Mouse (Mus musculus) activated CD4-positive, CD25-positive, alpha-beta regulatory T cell, adult 4 months (primary cell): ENCODE measurements around the gene Oog1. TPM values are rescaled to one million over a fixed set of nuclear protein-coding genes. Genes with fewer than 3 reads are reported as not detected.
"Not testable (repeated sequence)": the region's sequence is repeated elsewhere in the genome, so short reads cannot be mapped to it uniquely, and the experiment has no call there.

Source experiments
- ATAC-seq: one replicate; pipeline ENCODE4 v1.8.0; 2017
- polyA plus RNA-seq, 2 experiments: library from polyadenylated mRNA; unstranded; fragments of 100-300 nt; shearing (Covaris generic); gene quantifications; one replicate each; pipeline ENCODE4 v1.2.1; 2017

Gene Oog1
- not detected for polyA plus RNA-seq

GRCm38 (mm10) chr12:87602388-87602787, at the start of gene Oog1:
TSS of gene Oog1 (plus strand) at chr12:87602688.
- ATAC-seq = not testable (repeated sequence)

- ATAC-seq = not testable (repeated sequence)
These were observed 1.1 kb upstream of the Oog1 start for GRCm38 (mm10) chr12:87601388-87601787.

- ATAC-seq = not testable (repeated sequence)
These were observed 16.1 kb downstream of the Oog1 start, which contains the start of gene Gm4027 for GRCm38 (mm10) chr12:87618569-87618968. TSS of gene Gm4027 (plus strand) at chr12:87618869.

- not testable (repeated sequence) for ATAC-seq
These were observed 42.0 kb downstream of the Oog1 start, which contains the start of gene Gm16381 for GRCm38 (mm10) chr12:87644520-87644919. TSS of gene Gm16381 (minus strand) at chr12:87644620.

- ATAC-seq = not testable (repeated sequence)
These were observed 50.6 kb downstream of the Oog1 start for GRCm38 (mm10) chr12:87652916-87653703.

Other genes with a start within 250 kb of the Oog1 start
- 10 to 100 TPM; 66.1 to 85.8 TPM for gene Sptlc2, start 214.3 kb upstream of the Oog1 start, polyA plus RNA-seq
- gene Slirp, start 158.8 kb upstream of the Oog1 start, polyA plus RNA-seq = 100 to 1,000 TPM in 1 of 2 experiments, 10 to 100 TPM in 1; 83.4 to 124 TPM
- 10 to 100 TPM; 53.3 to 59.3 TPM for gene Alkbh1, start 158.7 kb upstream of the Oog1 start, polyA plus RNA-seq
- 100 to 1,000 TPM; 220 to 228 TPM for gene Snw1, start 130.4 kb upstream of the Oog1 start, polyA plus RNA-seq
- gene Gm5788, start 108.0 kb upstream of the Oog1 start, polyA plus RNA-seq = 1 to 10 TPM in 1 of 2 experiments, not detected in 1; 1.2 TPM
- not detected for gene Gm8300, start 88.4 kb upstream of the Oog1 start, polyA plus RNA-seq
- not detected for gene Gm4027, start 16.2 kb downstream of the Oog1 start, polyA plus RNA-seq
- gene Gm16381, start 41.9 kb downstream of the Oog1 start, polyA plus RNA-seq = not detected
- not detected for gene Gm21319, start 173.1 kb downstream of the Oog1 start, polyA plus RNA-seq
- not detected for gene Gm21936, start 192.8 kb downstream of the Oog1 start, polyA plus RNA-seq
- gene BB287469, start 213.9 kb downstream of the Oog1 start, polyA plus RNA-seq = not detected
- not detected for gene Gm2001, start 239.7 kb downstream of the Oog1 start, polyA plus RNA-seq